Mouse (Mus musculus) heart, postnatal 0 days (tissue): ENCODE data around the gene Fam129b. TPM values are rescaled to one million over a fixed set of nuclear protein-coding genes. Genes with fewer than 3 reads are reported as not detected.

Experiments used
- ATAC-seq: fragments of 200-750 bp; cut with Nextera tagmentation; 2 replicates; pipeline ENCODE4 v1.8.0; 2017; ENCODE audit warnings: low read depth, moderate number of reproducible peaks, moderate library complexity; ENCODE audit not compliant: insufficient read depth
- DNase-seq: peaks from one replicate; pipeline ENCODE4 v3.0.0-alpha.2; 2016; ENCODE audit warnings: low spot score
- H3K27ac ChIP-seq: fragments of 300-500 bp; sonication (generic); 2 replicates; pipeline ENCODE4 v1.5.1; 2014; ENCODE audit warnings: low read depth, mild to moderate bottlenecking
- H3K27me3 ChIP-seq: fragments of 300-500 bp; sonication (generic); 2 replicates; pipeline ENCODE4 v1.6.1; 2014; ENCODE audit warnings: low read length, mixed read lengths; ENCODE audit not compliant: control insufficient read depth, insufficient read depth
- H3K36me3 ChIP-seq: fragments of 300-500 bp; sonication (generic); replicated peaks from 2 replicates; pipeline ENCODE4 v1.6.1; 2014; ENCODE audit warnings: low read length, mixed read lengths; ENCODE audit not compliant: control insufficient read depth, insufficient read depth
- H3K4me1 ChIP-seq: fragments of 300-500 bp; sonication (generic); 2 replicates; pipeline ENCODE4 v1.6.1; 2014; ENCODE audit warnings: antibody characterized with exemption; ENCODE audit not compliant: control insufficient read depth, insufficient read depth
- H3K4me2 ChIP-seq: fragments of 300-500 bp; sonication (generic); 2 replicates; pipeline ENCODE4 v1.6.1; 2014; ENCODE audit warnings: low read depth, mild to moderate bottlenecking, low read length, moderate library complexity
- H3K4me3 ChIP-seq: fragments of 300-500 bp; sonication (generic); 2 replicates; pipeline ENCODE4 v1.5.1; 2014; ENCODE audit warnings: low read depth, low read length
- H3K9ac ChIP-seq: fragments of 300-500 bp; sonication (generic); replicated peaks from 2 replicates; pipeline ENCODE4 v1.6.1; 2014; ENCODE audit warnings: low read depth, low read length, mixed read lengths
- H3K9me3 ChIP-seq: fragments of 300-500 bp; sonication (generic); replicated peaks from 2 replicates; pipeline ENCODE4 v1.6.1; 2016; ENCODE audit warnings: low read length; ENCODE audit not compliant: control insufficient read depth
- CTCF ChIP-seq: IDR thresholded peaks from 2 replicates; pipeline ENCODE4 v1.5.1; 2016; ENCODE audit warnings: antibody characterized with exemption, control low read depth, low read depth
- EP300 ChIP-seq: IDR thresholded peaks from 2 replicates; pipeline ENCODE4 v1.6.1; 2016; ENCODE audit warnings: antibody characterized with exemption, low read depth
- WGBS: fragments of 180-500 bp; shearing (Covaris S2); extraction: QIAGEN DNeasy Blood & Tissue Kit; methylation state at CpG from one replicate; pipeline ENCODE4 v1.1.7; 2014; 5-methylcytosine and 5-hydroxymethylcytosine counted together
- polyA plus RNA-seq: library from polyadenylated mRNA; unstranded; fragments of >200 nt; fragmentation: Nextera tagmentation; extraction: Ambion mirVana; gene quantifications from 2 replicates; pipeline ENCODE4 v1.2.1, GENCODE M21; 2015
- total RNA-seq: library from RNA; depleted of rRNA; stranded (reverse); fragments of >200 nt; gene quantifications from 2 replicates; pipeline ENCODE4 v1.2.3, GENCODE M21; 2014; ENCODE audit warnings: low replicate concordance

Fam129b gene
- total and polyA plus RNA-seq, 2 experiments from 2014 or later, result 25.3 to 60.1 TPM

DNA sequence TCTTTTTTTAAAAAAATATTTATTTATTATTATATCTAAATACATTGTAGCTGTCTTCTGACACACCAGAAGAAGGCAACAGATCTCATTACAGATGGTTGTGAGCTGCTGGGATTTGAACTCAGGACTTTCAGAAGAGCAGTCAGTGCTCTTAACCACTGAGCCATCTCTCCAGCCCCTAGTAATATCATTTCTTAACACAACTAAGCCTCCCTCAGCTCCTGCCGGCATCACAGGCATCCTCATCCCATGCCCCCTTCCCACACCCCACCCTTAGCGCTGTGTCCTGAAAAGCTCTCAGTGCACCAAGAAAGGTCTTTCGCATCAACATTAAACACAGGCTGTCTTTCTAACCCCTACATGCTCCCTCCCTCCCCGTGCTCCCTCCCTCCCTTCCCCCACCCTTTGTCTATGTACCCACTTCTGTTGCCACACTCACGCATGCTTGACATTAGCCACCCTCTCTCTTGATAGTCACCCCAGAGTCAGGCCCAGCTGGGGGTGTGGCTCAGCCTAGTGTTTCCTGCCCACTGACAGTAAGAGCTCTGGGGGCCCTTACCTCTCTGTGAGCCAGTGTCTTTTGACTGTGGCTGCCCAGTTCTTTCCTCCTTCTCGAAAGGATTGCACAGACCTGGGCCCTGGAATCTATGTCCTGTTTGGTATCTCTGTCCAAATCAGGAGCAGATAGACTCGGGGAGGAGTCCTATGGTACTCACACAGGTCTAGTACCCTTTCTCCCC is 20.7 kb upstream of the Fam129b start:
- peaks cover 11% of the 10 kb centered on the region; the same call in 1 of the 2 replicates for H3K27me3 ChIP-seq
- DNase-seq (no peak), ATAC-seq (no peak)
- H3K4me3 ChIP-seq, result no peak overlapping the region
- TF ChIP-seq CTCF (no peak), EP300 (no peak)
- WGBS, result 56% methylated on average over 7 of the region's 7 CpGs
- H3K9me3 ChIP-seq, result no peaks in the 10 kb centered on the region
- H3K4me1 ChIP-seq, result no peaks in the 10 kb centered on the region
- no peak overlapping the region for H3K9ac ChIP-seq
- H3K27ac ChIP-seq, result no peak overlapping the region
- no peaks in the 10 kb centered on the region for H3K36me3 ChIP-seq
- no peak overlapping the region for H3K4me2 ChIP-seq

DNA sequence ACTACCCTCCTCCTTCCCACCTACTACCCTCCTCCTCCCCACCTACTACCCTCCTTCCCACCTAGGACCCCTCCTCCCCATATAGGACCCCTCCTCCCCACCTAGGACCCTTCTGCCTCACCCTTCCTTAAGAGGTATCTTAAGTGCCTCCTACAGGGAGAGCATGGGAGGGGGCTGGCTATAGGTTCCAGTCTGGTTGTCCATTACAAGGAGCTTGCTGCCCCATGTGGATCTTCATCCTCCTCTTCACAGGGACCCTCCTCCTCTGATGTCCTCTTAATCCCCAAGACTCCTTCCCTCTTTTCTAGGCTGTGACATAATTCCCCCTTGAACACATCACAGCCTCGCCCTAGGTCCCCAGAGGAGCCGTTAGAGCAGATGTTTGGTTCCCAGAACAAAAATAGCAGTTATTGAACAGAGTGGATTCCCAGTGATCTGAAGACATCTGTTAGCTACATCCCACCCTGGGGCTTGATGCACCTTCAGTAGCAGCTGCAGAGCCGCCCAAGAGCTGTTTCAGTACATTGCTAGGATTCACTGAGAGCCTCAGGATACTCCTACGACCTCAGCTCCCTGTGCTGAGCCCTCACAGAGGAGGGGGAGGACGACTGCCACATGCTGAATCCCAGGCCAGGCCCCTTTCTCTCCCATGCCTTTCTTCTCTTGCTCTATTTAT is 20.0 kb upstream of the Fam129b start:
- H3K4me3 ChIP-seq, result no peak overlapping the region
- no peaks in the 10 kb centered on the region for H3K36me3 ChIP-seq
- no peaks in the 10 kb centered on the region for H3K9me3 ChIP-seq
- no peak overlapping the region for H3K27ac ChIP-seq
- no peaks in the 10 kb centered on the region for H3K4me1 ChIP-seq
- no peak overlapping the region for H3K4me2 ChIP-seq
- peaks cover 11% of the 10 kb centered on the region; the same call in 1 of the 2 replicates for H3K27me3 ChIP-seq
- 47% methylated on average over 5 of the region's 5 CpGs for WGBS
- DNase-seq (no peak), ATAC-seq (no peak)
- no peak overlapping the region for H3K9ac ChIP-seq
- TF ChIP-seq EP300 (no peak), CTCF (no peak)

DNA sequence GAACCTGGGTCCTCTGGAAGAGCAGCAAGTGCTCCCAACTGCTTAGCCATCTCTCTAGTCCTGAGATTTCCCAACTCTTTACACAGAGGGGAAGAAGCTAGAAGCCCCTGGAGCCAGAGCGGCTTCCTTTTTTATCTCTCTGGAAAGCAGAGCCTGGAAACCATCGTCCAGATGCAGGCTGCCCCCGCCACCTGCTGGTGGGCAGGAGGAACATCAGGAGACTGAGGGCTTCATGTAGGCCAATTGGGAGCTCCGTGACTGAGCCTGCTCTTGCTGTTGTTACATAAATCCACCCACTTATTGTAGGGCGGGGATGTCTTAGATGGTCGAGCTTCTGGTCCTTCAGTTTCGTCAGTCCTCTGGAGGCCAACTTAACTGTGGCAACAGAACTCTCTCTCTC is 18.3 kb upstream of the Fam129b start:
- Histone ChIP-seq H3K27me3 (no peaks in the 10 kb centered on the region), H3K4me3 (no peak overlapping the region), H3K9me3 (no peaks in the 10 kb centered on the region), H3K36me3 (no peaks in the 10 kb centered on the region), H3K9ac (no peak overlapping the region), H3K4me2 (no peak overlapping the region), H3K27ac (no peak overlapping the region), H3K4me1 (no peaks in the 10 kb centered on the region)
- DNase-seq (peak; percentile 77), ATAC-seq (peak; percentile 74)
- under 1% methylated on average over 7 of the region's 7 CpGs for WGBS
- TF ChIP-seq CTCF, result peak; percentile 98
- no peak for TF ChIP-seq EP300

DNA sequence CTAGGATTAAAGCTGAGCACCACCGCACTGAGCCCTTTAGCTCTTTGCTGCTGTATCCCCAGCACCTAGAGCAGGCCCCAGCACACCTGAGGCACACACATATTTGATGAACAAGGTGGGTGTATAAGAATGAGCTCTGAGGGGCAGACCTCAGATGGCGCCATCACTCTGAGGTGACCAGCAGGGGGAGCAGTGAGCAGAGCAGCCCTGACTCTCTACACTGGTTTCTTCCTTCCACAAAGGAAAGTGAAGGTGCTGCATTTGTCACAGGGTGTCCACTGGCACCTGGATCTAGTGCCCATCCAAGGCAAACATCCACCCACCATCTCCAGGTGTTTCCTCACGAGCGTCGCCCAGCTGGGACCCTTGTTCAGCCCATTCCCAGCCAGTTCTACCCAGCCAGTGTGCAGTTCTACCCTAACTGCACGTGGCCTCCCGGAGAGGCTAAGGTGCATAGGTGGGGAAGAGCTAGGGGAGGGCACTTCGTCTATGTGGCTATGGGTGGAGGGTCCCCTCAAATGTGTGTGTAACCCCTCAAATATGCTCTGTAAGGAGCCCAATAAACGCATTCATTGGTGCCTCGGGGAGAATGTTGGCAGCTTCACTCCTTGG is 16.8 kb upstream of the Fam129b start:
- Histone ChIP-seq H3K4me3 (no peak overlapping the region), H3K9ac (no peak overlapping the region), H3K9me3 (no peaks in the 10 kb centered on the region), H3K27me3 (no peaks in the 10 kb centered on the region), H3K4me2 (no peak overlapping the region), H3K4me1 (no peaks in the 10 kb centered on the region), H3K36me3 (no peaks in the 10 kb centered on the region), H3K27ac (no peak overlapping the region)
- ATAC-seq (peak; percentile 40; the same call in 1 of the 2 replicates), DNase-seq (peak; percentile 28)
- TF ChIP-seq EP300, result no peak
- peak; percentile 84 for TF ChIP-seq CTCF
- 41% methylated on average over 10 of the region's 10 CpGs for whole genome bisulfite sequencing

DNA sequence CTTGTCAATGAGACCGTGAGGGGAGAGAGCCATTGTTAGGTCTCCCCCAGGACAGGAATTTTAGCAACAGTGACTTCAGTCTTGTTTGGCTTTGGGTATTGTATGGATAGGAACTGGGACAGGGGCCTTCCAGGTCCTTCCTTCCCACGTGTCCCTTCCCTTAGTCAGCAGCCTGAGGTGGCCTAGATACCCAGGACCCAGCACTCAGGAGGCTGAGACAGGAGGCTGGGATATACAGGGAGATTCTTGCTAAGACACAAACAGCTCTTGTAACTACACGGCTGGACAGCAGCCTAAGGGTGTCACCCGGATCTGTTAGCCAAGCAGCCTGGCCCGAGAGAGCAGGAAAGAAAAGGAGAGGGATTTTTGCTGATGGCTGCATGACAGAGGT is 16.3 kb upstream of the Fam129b start:
- no peaks in the 10 kb centered on the region for H3K9me3 ChIP-seq
- ATAC-seq, result no peak

More for the DNA sequence above, 16.3 kb upstream of the Fam129b start:
- no peak for DNase-seq
- H3K9ac ChIP-seq, result no peak overlapping the region
- no peaks in the 10 kb centered on the region for H3K4me1 ChIP-seq
- H3K27me3 ChIP-seq, result no peaks in the 10 kb centered on the region
- no peak overlapping the region for H3K4me3 ChIP-seq
- no peak overlapping the region for H3K4me2 ChIP-seq
- H3K27ac ChIP-seq, result no peak overlapping the region
- no peaks in the 10 kb centered on the region for H3K36me3 ChIP-seq
- 79% methylated on average over 5 of the region's 5 CpGs for WGBS
- TF ChIP-seq CTCF (no peak), EP300 (no peak)
